Mouse (Mus musculus): ENCODE data around the gene Dmrtc2. TPM values are rescaled to one million over a fixed set of nuclear protein-coding genes. Genes with fewer than 3 reads are reported as not detected.

Gene Dmrtc2
- polyA plus RNA-seq, 1 experiment from 2014 or later, result 0.16 TPM

- ATAC-seq (ENCODE audit: low FRiP score), result peak; percentile 1; the same call in 1 of the 2 replicates
- H3K9me3 ChIP-seq (ENCODE audit: control insufficient read depth, low read length), result no peaks in the 10 kb centered on the region
- H3K4me1 ChIP-seq (replicated peaks; ENCODE audit: control insufficient read depth, insufficient read depth, low read length), result peaks cover 17% of the 10 kb centered on the region
- peak overlapping the region; percentile 92 for H3K4me2 ChIP-seq (replicated peaks)
- H3K27ac ChIP-seq, result peak overlapping the region; percentile 87
- peak overlapping the region; percentile 97 for H3K9ac ChIP-seq
- peak overlapping the region; percentile 89 for H3K4me3 ChIP-seq (replicated peaks; ENCODE audit: low read length)
- H3K27me3 ChIP-seq (ENCODE audit: control insufficient read depth, insufficient read depth, low read length), result no peaks in the 10 kb centered on the region
- DNase-seq (ENCODE audit: low spot score), result no peak
- WGBS, result 0% methylated on average over 46 of the region's 47 CpGs
- peaks cover 45% of the 10 kb centered on the region for H3K36me3 ChIP-seq (replicated peaks; ENCODE audit: control insufficient read depth, insufficient read depth)
These were observed 14.9 kb downstream of the Dmrtc2 start for GRCm38 (mm10) chr7:24884693-24885291.

- H3K4me2 ChIP-seq (replicated peaks), result peak overlapping the region; percentile 92
- peaks cover 17% of the 10 kb centered on the region for H3K4me1 ChIP-seq (replicated peaks; ENCODE audit: control insufficient read depth, insufficient read depth, low read length)
- H3K27ac ChIP-seq, result no peak overlapping the region
- no peak for DNase-seq (ENCODE audit: low spot score)
- no peaks in the 10 kb centered on the region for H3K9me3 ChIP-seq (ENCODE audit: control insufficient read depth, low read length)
- 48% methylated on average over 12 of the region's 12 CpGs for WGBS
- H3K27me3 ChIP-seq (ENCODE audit: control insufficient read depth, insufficient read depth, low read length), result no peaks in the 10 kb centered on the region
- H3K4me3 ChIP-seq (replicated peaks; ENCODE audit: low read length), result peak overlapping the region; percentile 89
- H3K9ac ChIP-seq, result peak overlapping the region; percentile 97
- H3K36me3 ChIP-seq (replicated peaks; ENCODE audit: control insufficient read depth, insufficient read depth), result peaks cover 54% of the 10 kb centered on the region
- no peak for ATAC-seq (ENCODE audit: low FRiP score)
These were observed 15.8 kb downstream of the Dmrtc2 start for GRCm38 (mm10) chr7:24885468-24886307.

GRCm38 (mm10) chr7:24886308-24886633 is 16.4 kb downstream of the Dmrtc2 start:
- Histone ChIP-seq H3K27me3 (ENCODE audit: control insufficient read depth, insufficient read depth, low read length) (no peaks in the 10 kb centered on the region), H3K27ac (no peak overlapping the region), H3K36me3 (replicated peaks; ENCODE audit: control insufficient read depth, insufficient read depth) (peaks cover 60% of the 10 kb centered on the region), H3K4me3 (replicated peaks; ENCODE audit: low read length) (peak overlapping the region; percentile 89; the same call in 1 of the 2 replicates), H3K9me3 (ENCODE audit: control insufficient read depth, low read length) (no peaks in the 10 kb centered on the region), H3K9ac (peak overlapping the region; percentile 97), H3K4me1 (replicated peaks; ENCODE audit: control insufficient read depth, insufficient read depth, low read length) (peaks cover 17% of the 10 kb centered on the region), H3K4me2 (replicated peaks) (peak overlapping the region; percentile 92)
- ATAC-seq (ENCODE audit: low FRiP score) (no peak), DNase-seq (ENCODE audit: low spot score) (no peak)
- WGBS, result 79% methylated on average over 4 of the region's 4 CpGs

- no peak for ATAC-seq (ENCODE audit: low FRiP score)
- H3K9me3 ChIP-seq (ENCODE audit: control insufficient read depth, low read length), result no peaks in the 10 kb centered on the region
- H3K27me3 ChIP-seq (ENCODE audit: control insufficient read depth, insufficient read depth, low read length), result no peaks in the 10 kb centered on the region
- WGBS, result 81% methylated on average over 4 of the region's 4 CpGs
- H3K4me1 ChIP-seq (replicated peaks; ENCODE audit: control insufficient read depth, insufficient read depth, low read length), result peaks cover 17% of the 10 kb centered on the region
- no peak for DNase-seq (ENCODE audit: low spot score)
- peaks cover 61% of the 10 kb centered on the region for H3K36me3 ChIP-seq (replicated peaks; ENCODE audit: control insufficient read depth, insufficient read depth)
- no peak overlapping the region for H3K4me2 ChIP-seq (replicated peaks)
- no peak overlapping the region for H3K4me3 ChIP-seq (replicated peaks; ENCODE audit: low read length)
- H3K27ac ChIP-seq, result no peak overlapping the region
- H3K9ac ChIP-seq, result peak overlapping the region; percentile 97
These were observed 17.2 kb downstream of the Dmrtc2 start for GRCm38 (mm10) chr7:24887096-24887495.

- no peak for DNase-seq (ENCODE audit: low spot score)
- no peaks in the 10 kb centered on the region for H3K9me3 ChIP-seq (ENCODE audit: control insufficient read depth, low read length)
- H3K27ac ChIP-seq, result no peak overlapping the region
- no peak overlapping the region for H3K4me2 ChIP-seq (replicated peaks)
- 82% methylated on average over 6 of the region's 6 CpGs for WGBS
- H3K36me3 ChIP-seq (replicated peaks; ENCODE audit: control insufficient read depth, insufficient read depth), result peaks cover 65% of the 10 kb centered on the region
- ATAC-seq (ENCODE audit: low FRiP score), result peak; percentile 21; the same call in 1 of the 2 replicates
- H3K27me3 ChIP-seq (ENCODE audit: control insufficient read depth, insufficient read depth, low read length), result no peaks in the 10 kb centered on the region
- H3K4me1 ChIP-seq (replicated peaks; ENCODE audit: control insufficient read depth, insufficient read depth, low read length), result peaks cover 17% of the 10 kb centered on the region
- no peak overlapping the region for H3K9ac ChIP-seq
- no peak overlapping the region for H3K4me3 ChIP-seq (replicated peaks; ENCODE audit: low read length)
These were observed 19.8 kb downstream of the Dmrtc2 start for GRCm38 (mm10) chr7:24889431-24890220.

- Histone ChIP-seq H3K36me3 (replicated peaks; ENCODE audit: control insufficient read depth, insufficient read depth) (peaks cover 63% of the 10 kb centered on the region), H3K27ac (no peak overlapping the region), H3K9ac (no peak overlapping the region), H3K4me2 (replicated peaks) (no peak overlapping the region), H3K4me3 (replicated peaks; ENCODE audit: low read length) (no peak overlapping the region), H3K9me3 (ENCODE audit: control insufficient read depth, low read length) (no peaks in the 10 kb centered on the region), H3K4me1 (replicated peaks; ENCODE audit: control insufficient read depth, insufficient read depth, low read length) (peaks cover 13% of the 10 kb centered on the region), H3K27me3 (ENCODE audit: control insufficient read depth, insufficient read depth, low read length) (no peaks in the 10 kb centered on the region)
- WGBS, result 35% methylated on average over 10 of the region's 10 CpGs
- DNase-seq (ENCODE audit: low spot score) (peak; percentile 93), ATAC-seq (ENCODE audit: low FRiP score) (peak; percentile 62)
These were observed 20.7 kb downstream of the Dmrtc2 start for GRCm38 (mm10) chr7:24890281-24891216.

GRCm38 (mm10) chr7:24891241-24892124 is 21.6 kb downstream of the Dmrtc2 start:
- H3K36me3 ChIP-seq (replicated peaks; ENCODE audit: control insufficient read depth, insufficient read depth), result peaks cover 53% of the 10 kb centered on the region
- H3K4me3 ChIP-seq (replicated peaks; ENCODE audit: low read length), result no peak overlapping the region
- WGBS, result 81% methylated on average over 3 of the region's 3 CpGs
- no peak for DNase-seq (ENCODE audit: low spot score)
- no peak overlapping the region for H3K27ac ChIP-seq
- peaks cover 4% of the 10 kb centered on the region for H3K4me1 ChIP-seq (replicated peaks; ENCODE audit: control insufficient read depth, insufficient read depth, low read length)
- H3K27me3 ChIP-seq (ENCODE audit: control insufficient read depth, insufficient read depth, low read length), result no peaks in the 10 kb centered on the region
- no peaks in the 10 kb centered on the region for H3K9me3 ChIP-seq (ENCODE audit: control insufficient read depth, low read length)
- H3K4me2 ChIP-seq (replicated peaks), result no peak overlapping the region
- no peak for ATAC-seq (ENCODE audit: low FRiP score)
- no peak overlapping the region for H3K9ac ChIP-seq

GRCm38 (mm10) chr7:24892125-24892583 is 22.3 kb downstream of the Dmrtc2 start:
- Histone ChIP-seq H3K4me1 (replicated peaks; ENCODE audit: control insufficient read depth, insufficient read depth, low read length) (no peaks in the 10 kb centered on the region), H3K27me3 (ENCODE audit: control insufficient read depth, insufficient read depth, low read length) (no peaks in the 10 kb centered on the region), H3K4me3 (replicated peaks; ENCODE audit: low read length) (no peak overlapping the region), H3K4me2 (replicated peaks) (no peak overlapping the region), H3K9ac (no peak overlapping the region), H3K9me3 (ENCODE audit: control insufficient read depth, low read length) (no peaks in the 10 kb centered on the region), H3K36me3 (replicated peaks; ENCODE audit: control insufficient read depth, insufficient read depth) (peaks cover 47% of the 10 kb centered on the region), H3K27ac (no peak overlapping the region)
- ATAC-seq (ENCODE audit: low FRiP score) (no peak), DNase-seq (ENCODE audit: low spot score) (no peak)
- WGBS, result 80% methylated on average over 2 of the region's 2 CpGs

Data from hindbrain, embryonic 14.5 days (tissue).